Mouse (Mus musculus): ENCODE measurements around the gene Pgm2. TPM values are rescaled to one million over a fixed set of nuclear protein-coding genes. Genes with fewer than 3 reads are reported as not detected.

Gene Pgm2
- polyA plus RNA-seq, 1 experiment from 2014 or later = 27.0 TPM

- DNase-seq (ENCODE audit: low spot score) = no peak
- peaks cover 4% of the 10 kb centered on the region; the same call in 1 of the 2 replicates for H3K9me3 ChIP-seq (ENCODE audit: low read length)
- no peak overlapping the region for H3K4me3 ChIP-seq (ENCODE audit: low read depth, low read length)
- peaks cover 27% of the 10 kb centered on the region for H3K36me3 ChIP-seq (ENCODE audit: insufficient read depth, low read length)
- no peak overlapping the region for H3K27ac ChIP-seq (ENCODE audit: low read length)
- H3K4me1 ChIP-seq (ENCODE audit: insufficient read depth, low read depth, low read length) = no peaks in the 10 kb centered on the region
- TF ChIP-seq CTCF (IDR thresholded peaks at IDR 0.05) = no peak
- no peak for TF ChIP-seq EP300 (IDR thresholded peaks at IDR 0.05)
- no peak overlapping the region for H3K4me2 ChIP-seq (replicated peaks; ENCODE audit: low read depth, low read length)
- no peak for ATAC-seq
- 59% methylated on average over 1 of the region's 1 CpGs for WGBS
- H3K9ac ChIP-seq (replicated peaks; ENCODE audit: low read depth) = no peak overlapping the region
- H3K27me3 ChIP-seq (replicated peaks; ENCODE audit: insufficient read depth, low read length) = no peaks in the 10 kb centered on the region
Observed at GRCm38 (mm10) chr5:64117191-64117590, 24.4 kb downstream of the Pgm2 start.

GRCm38 (mm10) chr5:64125783-64126182, 33.0 kb downstream of the Pgm2 start:
- WGBS = 67% methylated on average over 5 of the region's 5 CpGs
- ATAC-seq = no peak

GRCm38 (mm10) chr5:64131550-64131949, 38.8 kb downstream of the Pgm2 start:
- Histone ChIP-seq H3K9me3 (ENCODE audit: low read length) (no peaks in the 10 kb centered on the region), H3K27ac (ENCODE audit: low read length) (no peak overlapping the region), H3K27me3 (replicated peaks; ENCODE audit: insufficient read depth, low read length) (no peaks in the 10 kb centered on the region), H3K4me2 (replicated peaks; ENCODE audit: low read depth, low read length) (no peak overlapping the region), H3K4me1 (ENCODE audit: insufficient read depth, low read depth, low read length) (no peaks in the 10 kb centered on the region), H3K36me3 (ENCODE audit: insufficient read depth, low read length) (0 out of 2 replicates have a peak, but pooled peaks cover 6% of the 10 kb centered on the region), H3K4me3 (ENCODE audit: low read depth, low read length) (no peak overlapping the region), H3K9ac (replicated peaks; ENCODE audit: low read depth) (no peak overlapping the region)
- ATAC-seq (no peak), DNase-seq (ENCODE audit: low spot score) (no peak)
- WGBS = 68% methylated on average over 5 of the region's 5 CpGs
- TF ChIP-seq CTCF (IDR thresholded peaks at IDR 0.05) = no peak
- TF ChIP-seq EP300 (IDR thresholded peaks at IDR 0.05) = no peak

More at GRCm38 (mm10) chr5:64125783-64126182, 33.0 kb downstream of the Pgm2 start:
- no peaks in the 10 kb centered on the region for H3K9me3 ChIP-seq (ENCODE audit: low read length)
- H3K4me3 ChIP-seq (ENCODE audit: low read depth, low read length) = no peak overlapping the region
- 0 out of 2 replicates have a peak, but pooled peaks cover 6% of the 10 kb centered on the region for H3K36me3 ChIP-seq (ENCODE audit: insufficient read depth, low read length)
- no peak overlapping the region for H3K27ac ChIP-seq (ENCODE audit: low read length)
- no peaks in the 10 kb centered on the region for H3K4me1 ChIP-seq (ENCODE audit: insufficient read depth, low read depth, low read length)
- H3K4me2 ChIP-seq (replicated peaks; ENCODE audit: low read depth, low read length) = no peak overlapping the region
- TF ChIP-seq CTCF (IDR thresholded peaks at IDR 0.05) (no peak), EP300 (IDR thresholded peaks at IDR 0.05) (no peak)
- DNase-seq (ENCODE audit: low spot score) = no peak
- H3K27me3 ChIP-seq (replicated peaks; ENCODE audit: insufficient read depth, low read length) = no peaks in the 10 kb centered on the region
- H3K9ac ChIP-seq (replicated peaks; ENCODE audit: low read depth) = no peak overlapping the region

- no peak for TF ChIP-seq EP300 (IDR thresholded peaks at IDR 0.05)
- TF ChIP-seq CTCF (IDR thresholded peaks at IDR 0.05) = no peak
- no peak for ATAC-seq
- no peak overlapping the region for H3K9ac ChIP-seq (replicated peaks; ENCODE audit: low read depth)
Observed at GRCm38 (mm10) chr5:64133901-64134300, 41.2 kb downstream of the Pgm2 start.

GRCm38 (mm10) chr5:64136325-64136724, 43.6 kb downstream of the Pgm2 start:
- Histone ChIP-seq H3K27ac (ENCODE audit: low read length) (no peak overlapping the region), H3K9ac (replicated peaks; ENCODE audit: low read depth) (no peak overlapping the region), H3K9me3 (ENCODE audit: low read length) (no peaks in the 10 kb centered on the region), H3K4me2 (replicated peaks; ENCODE audit: low read depth, low read length) (no peak overlapping the region), H3K27me3 (replicated peaks; ENCODE audit: insufficient read depth, low read length) (no peaks in the 10 kb centered on the region), H3K4me3 (ENCODE audit: low read depth, low read length) (no peak overlapping the region), H3K4me1 (ENCODE audit: insufficient read depth, low read depth, low read length) (no peaks in the 10 kb centered on the region), H3K36me3 (ENCODE audit: insufficient read depth, low read length) (no peaks in the 10 kb centered on the region)
- DNase-seq (ENCODE audit: low spot score) = peak; percentile 21
- TF ChIP-seq EP300 (IDR thresholded peaks at IDR 0.05) = no peak
- TF ChIP-seq CTCF (IDR thresholded peaks at IDR 0.05) = peak; percentile 77
- WGBS = 75% methylated on average over 5 of the region's 5 CpGs
- ATAC-seq = no peak

More at GRCm38 (mm10) chr5:64133901-64134300, 41.2 kb downstream of the Pgm2 start:
- Histone ChIP-seq H3K27ac (ENCODE audit: low read length) (no peak overlapping the region), H3K4me3 (ENCODE audit: low read depth, low read length) (no peak overlapping the region), H3K36me3 (ENCODE audit: insufficient read depth, low read length) (no peaks in the 10 kb centered on the region), H3K9me3 (ENCODE audit: low read length) (no peaks in the 10 kb centered on the region), H3K4me1 (ENCODE audit: insufficient read depth, low read depth, low read length) (no peaks in the 10 kb centered on the region), H3K27me3 (replicated peaks; ENCODE audit: insufficient read depth, low read length) (no peaks in the 10 kb centered on the region), H3K4me2 (replicated peaks; ENCODE audit: low read depth, low read length) (no peak overlapping the region)
- DNase-seq (ENCODE audit: low spot score) = peak; percentile 39
- 80% methylated on average over 4 of the region's 4 CpGs for whole genome bisulfite sequencing

- no peak overlapping the region for H3K4me3 ChIP-seq (ENCODE audit: low read depth, low read length)
- DNase-seq (ENCODE audit: low spot score) (peak; percentile 72), ATAC-seq (peak; percentile 44; the same call in 1 of the 2 replicates)
- WGBS = 64% methylated on average over 3 of the region's 3 CpGs
- H3K9me3 ChIP-seq (ENCODE audit: low read length) = no peaks in the 10 kb centered on the region
- H3K9ac ChIP-seq (replicated peaks; ENCODE audit: low read depth) = no peak overlapping the region
- no peak overlapping the region for H3K27ac ChIP-seq (ENCODE audit: low read length)
- no peak overlapping the region for H3K4me2 ChIP-seq (replicated peaks; ENCODE audit: low read depth, low read length)
- no peak for TF ChIP-seq EP300 (IDR thresholded peaks at IDR 0.05)
- no peaks in the 10 kb centered on the region for H3K27me3 ChIP-seq (replicated peaks; ENCODE audit: insufficient read depth, low read length)
- no peaks in the 10 kb centered on the region for H3K36me3 ChIP-seq (ENCODE audit: insufficient read depth, low read length)
- H3K4me1 ChIP-seq (ENCODE audit: insufficient read depth, low read depth, low read length) = no peaks in the 10 kb centered on the region
Observed at GRCm38 (mm10) chr5:64140202-64140601, 47.5 kb downstream of the Pgm2 start.

GRCm38 (mm10) chr5:64144315-64144714, 51.6 kb downstream of the Pgm2 start:
- no peaks in the 10 kb centered on the region for H3K9me3 ChIP-seq (ENCODE audit: low read length)
- ATAC-seq (no peak), DNase-seq (ENCODE audit: low spot score) (no peak)
- H3K9ac ChIP-seq (replicated peaks; ENCODE audit: low read depth) = no peak overlapping the region
- no peaks in the 10 kb centered on the region for H3K27me3 ChIP-seq (replicated peaks; ENCODE audit: insufficient read depth, low read length)
- TF ChIP-seq CTCF (IDR thresholded peaks at IDR 0.05) = no peak
- no peak for TF ChIP-seq EP300 (IDR thresholded peaks at IDR 0.05)
- no peak overlapping the region for H3K27ac ChIP-seq (ENCODE audit: low read length)
- no peak overlapping the region for H3K4me3 ChIP-seq (ENCODE audit: low read depth, low read length)
- no peaks in the 10 kb centered on the region for H3K4me1 ChIP-seq (ENCODE audit: insufficient read depth, low read depth, low read length)
- H3K36me3 ChIP-seq (ENCODE audit: insufficient read depth, low read length) = no peaks in the 10 kb centered on the region
- 81% methylated on average over 5 of the region's 5 CpGs for WGBS
- H3K4me2 ChIP-seq (replicated peaks; ENCODE audit: low read depth, low read length) = no peak overlapping the region
